ENCODE assay signal across 33 mouse cellular contexts in genomic region chr17:91466822-91467221, GRCm38 (mm10).
A peak's percentile ranks its signal among the peaks of the same experiment; 100 is the strongest.
DNase-seq lines count a peak whose midpoint lies in the region; ATAC-seq and TF ChIP-seq lines count a peak whose summit lies in the region.
"Had no signal": no experiment of that assay in that cellular context is flagged by ENCODE, and none has a peak within 500 bp of the region (broad histone marks: within the 10 kb centered on the region; RNA-seq: fewer than 3 reads in every experiment).

No protein-coding gene starts in this region.

- no peak for DNase-seq in heart, adult 2 months
- DNase-seq in MEL (ENCODE audit: low read depth, low spot score), result peak; percentile 29
- DNase-seq in lung, postnatal 36 days, result no peak
- DNase-seq in frontal cortex, adult 2 months (ENCODE audit: extremely low spot score in 1 of 2, low spot score in 1 of 2), result no peak
- no peak for DNase-seq in forebrain, embryonic 11.5 days (ENCODE audit: low spot score)
- DNase-seq: adrenal gland, postnatal 14 days; cerebellum, adult 11-12 months; cerebellum, adult 9-11 months; gastrocnemius, postnatal 36 days; heart, adult 18-20 months; heart, postnatal 4 days; kidney, adult 2 months; kidney, postnatal 36 days; lung, embryonic 14.5 days; lung, postnatal 14 days; right cerebral cortex, adult 18-20 months; right cerebral cortex, postnatal 4 days; thymus, adult 18-20 months; thymus, postnatal 25 days had no signal

- WGBS in heart, embryonic 12.5 days, result 18% methylated on average over 8 of the region's 8 CpGs
- 25% methylated on average over 8 of the region's 8 CpGs for WGBS in heart, adult 2 months
- 92% methylated on average over 8 of the region's 8 CpGs for WGBS in forebrain, embryonic 11.5 days

- H3K4me2 ChIP-seq in heart, embryonic 12.5 days, result no peak overlapping the region
- peak overlapping the region; percentile 12 for H3K4me2 ChIP-seq in myocyte (ENCODE audit: low read depth)
- H3K4me2 ChIP-seq in forebrain, embryonic 11.5 days (ENCODE audit: low read depth, low read length, severe bottlenecking), result no peak overlapping the region
- H3K4me2 ChIP-seq: forebrain, embryonic 12.5 days; hindbrain, embryonic 13.5 days; limb, embryonic 12.5 days; liver, embryonic 15.5 days; lung, embryonic 14.5 days; neural tube, embryonic 12.5 days had no signal

- H3K9ac ChIP-seq in heart, embryonic 12.5 days, result no peak overlapping the region
- H3K9ac ChIP-seq in heart, adult 2 months (ENCODE audit: low read depth, low read length), result no peak overlapping the region
- no peak overlapping the region for H3K9ac ChIP-seq in MEL (ENCODE audit: control insufficient read depth, low read depth, low read length, poor library complexity, severe bottlenecking)
- no peak overlapping the region for H3K9ac ChIP-seq in forebrain, embryonic 11.5 days (ENCODE audit: low read length)
- H3K9ac ChIP-seq: forebrain, embryonic 12.5 days; hindbrain, embryonic 13.5 days; limb, embryonic 12.5 days; liver, embryonic 15.5 days; lung, embryonic 14.5 days; neural tube, embryonic 12.5 days had no signal

- no peak for TF ChIP-seq RAD21 in MEL (IDR thresholded peaks at IDR 0.05; ENCODE audit: low read depth, low read length)

- H3K27me3 ChIP-seq in heart, embryonic 12.5 days (replicated peaks), result no peaks in the 10 kb centered on the region
- no peaks in the 10 kb centered on the region for H3K27me3 ChIP-seq in heart, adult 2 months (ENCODE audit: control insufficient read depth, insufficient read depth, low read length)
- H3K27me3 ChIP-seq in MEL (ENCODE audit: control insufficient read depth in 1 of 2, insufficient read depth in 2 of 2, low read length in 2 of 2) (no peaks in the 10 kb centered on the region), myocyte (ENCODE audit: control insufficient read depth, insufficient read depth, insufficient read length) (no peaks in the 10 kb centered on the region)
- no peaks in the 10 kb centered on the region for H3K27me3 ChIP-seq in forebrain, embryonic 11.5 days (ENCODE audit: control insufficient read depth, insufficient read depth, low read length)
- H3K27me3 ChIP-seq: forebrain, embryonic 12.5 days; hindbrain, embryonic 13.5 days; limb, embryonic 12.5 days; liver, embryonic 15.5 days; neural tube, embryonic 12.5 days had no signal

- H3K27ac ChIP-seq in heart, embryonic 12.5 days (ENCODE audit: poor library complexity, severe bottlenecking), result peak overlapping the region; percentile 79
- H3K27ac ChIP-seq in heart, adult 2 months, result no peak overlapping the region
- H3K27ac ChIP-seq in MEL (ENCODE audit: control insufficient read depth, low read depth, low read length), result no peak overlapping the region
- no peak overlapping the region for H3K27ac ChIP-seq in forebrain, embryonic 11.5 days (ENCODE audit: low read depth, low read length)
- H3K27ac ChIP-seq: forebrain, embryonic 12.5 days; hindbrain, embryonic 13.5 days; layer of hippocampus, adult 2 months; left cerebral cortex, adult 2 months; limb, embryonic 12.5 days; liver, embryonic 15.5 days; midbrain, embryonic 10.5 days; neural tube, embryonic 12.5 days; stomach, postnatal 0 days had no signal

- TF ChIP-seq POLR2A in heart, adult 2 months (IDR thresholded peaks at IDR 0.05; ENCODE audit: insufficient read depth, low read depth, low read length), result no peak
- TF ChIP-seq POLR2A in MEL (IDR thresholded peaks at IDR 0.05; ENCODE audit: control insufficient read depth in 1 of 2, insufficient read depth in 1 of 2, low read depth in 1 of 2, low read length in 2 of 2, poor library complexity in 1 of 2), result no peak
- no peak for TF ChIP-seq POLR2A in myocyte (IDR thresholded peaks at IDR 0.05; ENCODE audit: insufficient read length, low read depth)

- no peaks in the 10 kb centered on the region for H3K4me1 ChIP-seq in heart, embryonic 12.5 days (replicated peaks)
- no peaks in the 10 kb centered on the region for H3K4me1 ChIP-seq in heart, adult 2 months (ENCODE audit: control insufficient read depth, insufficient read depth, low read length)
- H3K4me1 ChIP-seq in MEL (ENCODE audit: control insufficient read depth in 1 of 2, insufficient read depth in 2 of 2, low read length in 2 of 2), result no peaks in the 10 kb centered on the region
- H3K4me1 ChIP-seq in forebrain, embryonic 11.5 days (replicated peaks; ENCODE audit: control insufficient read depth, insufficient read depth, low read length), result no peaks in the 10 kb centered on the region
- H3K4me1 ChIP-seq: forebrain, embryonic 12.5 days; hindbrain, embryonic 13.5 days; limb, embryonic 12.5 days; liver, embryonic 15.5 days; midbrain, embryonic 10.5 days; neural tube, embryonic 12.5 days had no signal

- TF ChIP-seq CTCF in heart, adult 2 months (IDR thresholded peaks at IDR 0.05), result no peak
- no peak for TF ChIP-seq CTCF in MEL (IDR thresholded peaks at IDR 0.05 in 2 of 3, conservative IDR thresholded peaks at IDR 0.05 in 1 of 3; ENCODE audit: control insufficient read depth in 1 of 3, insufficient read depth in 1 of 3, low read depth in 2 of 3, low read length in 3 of 3, poor library complexity in 1 of 3, severe bottlenecking in 1 of 3)

- no peaks in the 10 kb centered on the region for H3K36me3 ChIP-seq in heart, embryonic 12.5 days
- no peaks in the 10 kb centered on the region for H3K36me3 ChIP-seq in heart, adult 2 months (ENCODE audit: control insufficient read depth, insufficient read depth, low read length)
- peaks cover 0 to 14% of the 10 kb centered on the region in 2 experiments; a peak in 2 of 4 replicates for H3K36me3 ChIP-seq in MEL (ENCODE audit: control insufficient read depth in 1 of 2, insufficient read depth in 2 of 2, low read length in 2 of 2)
- H3K36me3 ChIP-seq in myocyte (ENCODE audit: control insufficient read depth, insufficient read depth), result no peaks in the 10 kb centered on the region
- H3K36me3 ChIP-seq in forebrain, embryonic 11.5 days (ENCODE audit: control insufficient read depth, insufficient read depth, low read length), result no peaks in the 10 kb centered on the region
- H3K36me3 ChIP-seq: forebrain, embryonic 12.5 days; hindbrain, embryonic 13.5 days; limb, embryonic 12.5 days; liver, embryonic 15.5 days; midbrain, embryonic 10.5 days; neural tube, embryonic 12.5 days had no signal

- H3K79me2 ChIP-seq in heart, adult 2 months (replicated peaks; ENCODE audit: control insufficient read depth, insufficient read depth, low read length), result no peaks in the 10 kb centered on the region
- H3K79me2 ChIP-seq in MEL (ENCODE audit: control insufficient read depth, insufficient read depth, low read length, poor library complexity) (no peaks in the 10 kb centered on the region), myocyte (ENCODE audit: control insufficient read depth, insufficient read depth) (no peaks in the 10 kb centered on the region)

- intact Hi-C loops in heart, adult 2 months (cut with DNase I), result no loop called here

- H3ac ChIP-seq in myocyte (ENCODE audit: control insufficient read depth, insufficient read length), result no peak overlapping the region

- no peak overlapping the region for H3K4me3 ChIP-seq in heart, embryonic 12.5 days
- H3K4me3 ChIP-seq in heart, adult 2 months, result no peak overlapping the region
- H3K4me3 ChIP-seq in MEL (ENCODE audit: control insufficient read depth in 1 of 2, insufficient read depth in 1 of 2, low read depth in 2 of 2, low read length in 2 of 2) (no peak overlapping the region), myocyte (no peak overlapping the region)
- no peak overlapping the region for H3K4me3 ChIP-seq in forebrain, embryonic 11.5 days (ENCODE audit: low read depth, low read length)
- H3K4me3 ChIP-seq: erythroblast, embryonic 14.5 days; forebrain, embryonic 12.5 days; hindbrain, embryonic 13.5 days; layer of hippocampus, adult 2 months; left cerebral cortex, adult 2 months; limb, embryonic 12.5 days; liver, embryonic 15.5 days; midbrain, embryonic 10.5 days; neural tube, embryonic 12.5 days had no signal

- 0 out of 2 replicates have a peak, but pooled peaks have one; percentile 57 for ATAC-seq in heart, embryonic 12.5 days (ENCODE audit: insufficient number of reproducible peaks, low FRiP score)
- ATAC-seq in forebrain, embryonic 11.5 days (replicated peaks; ENCODE audit: low FRiP score), result no peak
- ATAC-seq: CD4-positive, CD25-positive, alpha-beta regulatory T cell, adult 4 months; midbrain, embryonic 16.5 days had no signal

- H3K9me3 ChIP-seq in heart, embryonic 12.5 days (replicated peaks), result no peaks in the 10 kb centered on the region
- no peaks in the 10 kb centered on the region; the same call in 1 of the 2 replicates for H3K9me3 ChIP-seq in MEL (replicated peaks; ENCODE audit: insufficient read depth, low read length)
- H3K9me3 ChIP-seq in forebrain, embryonic 11.5 days (ENCODE audit: control insufficient read depth, low read length), result no peaks in the 10 kb centered on the region
- H3K9me3 ChIP-seq: forebrain, embryonic 12.5 days; hindbrain, embryonic 13.5 days; limb, embryonic 12.5 days; liver, embryonic 15.5 days; midbrain, embryonic 10.5 days; neural tube, embryonic 12.5 days had no signal

- TF ChIP-seq EP300 in heart, adult 2 months (IDR thresholded peaks at IDR 0.05; ENCODE audit: insufficient read depth, low read depth, low read length), result no peak
- TF ChIP-seq EP300 in MEL (IDR thresholded peaks at IDR 0.05; ENCODE audit: low read depth in 1 of 2, low read length in 2 of 2), result no peak

TF ChIP-seq in MEL, 35 proteins besides CTCF, POLR2A, EP300 and RAD21 (continues in another document):
- no peak for TF ChIP-seq MYC (IDR thresholded peaks at IDR 0.05; ENCODE audit: low read depth, low read length)
- no peak for TF ChIP-seq E2F4 (IDR thresholded peaks at IDR 0.05; ENCODE audit: borderline replicate concordance, low read depth, low read length)
- no peak for TF ChIP-seq POLR2AphosphoS2 (IDR thresholded peaks at IDR 0.05; ENCODE audit: low read length)
- TF ChIP-seq USF1 (IDR thresholded peaks at IDR 0.05; ENCODE audit: low read depth, low read length), result no peak
- TF ChIP-seq MYB (IDR thresholded peaks at IDR 0.05; ENCODE audit: low read depth, low read length), result no peak
- TF ChIP-seq JUND (IDR thresholded peaks at IDR 0.05; ENCODE audit: low read depth, low read length), result no peak
- no peak for TF ChIP-seq GATA1 (IDR thresholded peaks at IDR 0.05; ENCODE audit: low read depth, low read length)
- TF ChIP-seq NRF1 (IDR thresholded peaks at IDR 0.05; ENCODE audit: insufficient read depth, low read depth, low read length, poor library complexity, severe bottlenecking), result no peak

TF ChIP-seq in myocyte, 11 proteins besides CTCF, POLR2A, EP300 and RAD21:
- TF ChIP-seq MAX (IDR thresholded peaks at IDR 0.05; ENCODE audit: low read depth) (no peak), CEBPB (IDR thresholded peaks at IDR 0.05; ENCODE audit: insufficient read depth, poor library complexity, severe bottlenecking) (no peak), MYOD1 (IDR thresholded peaks at IDR 0.05; ENCODE audit: control insufficient read depth in 1 of 3, insufficient read length in 2 of 3, low read depth in 2 of 3) (no peak)
